ENCODE assay signal across 21 mouse cellular contexts in the genomic region with DNA sequence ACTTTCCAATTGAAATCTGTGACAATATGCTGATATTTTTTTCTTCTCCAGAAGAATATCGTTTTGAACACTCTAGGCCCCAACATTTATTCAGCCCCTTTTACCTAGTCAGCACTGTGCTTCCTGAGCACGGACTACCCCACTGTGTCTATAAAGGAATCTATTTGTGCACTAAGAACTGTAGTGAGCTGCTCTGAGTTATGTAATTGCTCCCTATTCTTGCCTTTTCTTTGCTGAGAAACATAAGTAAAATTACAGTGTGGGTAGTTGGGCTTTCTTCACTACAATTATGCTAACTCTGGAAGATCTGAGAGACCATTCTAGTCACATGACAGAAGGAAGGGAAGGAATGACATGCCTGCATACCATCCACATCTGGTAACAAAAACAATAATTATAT.
DNase-seq lines count a peak whose midpoint lies in the region; ATAC-seq and TF ChIP-seq lines count a peak whose summit lies in the region.
"Had no signal": no experiment of that assay in that cellular context is flagged by ENCODE, and none has a peak within 500 bp of the region (broad histone marks: within the 10 kb centered on the region; RNA-seq: fewer than 3 reads in every experiment).

No protein-coding gene starts in this region.

- no peak overlapping the region for H3K27ac ChIP-seq in embryonic facial prominence, embryonic 14.5 days (replicated peaks; ENCODE audit: low read depth, low read length)
- no peak overlapping the region for H3K27ac ChIP-seq in embryonic facial prominence, embryonic 10.5 days (replicated peaks)
- H3K27ac ChIP-seq in left cerebral cortex, adult 2 months = 0 out of 2 replicates have a peak overlapping the region, but pooled peaks have one; percentile 9
- H3K27ac ChIP-seq: embryonic facial prominence, embryonic 12.5 days; embryonic facial prominence, embryonic 15.5 days; forebrain, embryonic 13.5 days; forebrain, embryonic 15.5 days had no signal

- H3K9me3 ChIP-seq in embryonic facial prominence, embryonic 14.5 days (ENCODE audit: control insufficient read depth, low read length) = no peaks in the 10 kb centered on the region
- no peaks in the 10 kb centered on the region for H3K9me3 ChIP-seq in embryonic facial prominence, embryonic 10.5 days
- H3K9me3 ChIP-seq: embryonic facial prominence, embryonic 12.5 days; embryonic facial prominence, embryonic 15.5 days; forebrain, embryonic 13.5 days; forebrain, embryonic 15.5 days had no signal

- DNase-seq in embryonic facial prominence, embryonic 14.5 days (ENCODE audit: low spot score) = peak; percentile 16
- DNase-seq in embryonic facial prominence, embryonic 10.5 days (ENCODE audit: low spot score) = no peak
- DNase-seq in left cerebral cortex, adult 2 months (ENCODE audit: extremely low spot score in 1 of 2, low spot score in 2 of 2) = no peak
- no peak for DNase-seq in left cerebral cortex, adult 18-20 months (ENCODE audit: low spot score in 2 of 2)
- peak; percentile 3 for DNase-seq in 3T3-L1 (ENCODE audit: low read depth, low spot score)
- peak; percentile 35 for DNase-seq in telencephalon, adult 2 months (ENCODE audit: low read depth, low spot score)
- no peak for DNase-seq in embryo, embryonic 11 days
- DNase-seq: adrenal gland, adult 2 months; adrenal gland, postnatal 10 days; adrenal gland, postnatal 25 days; cerebellum, adult 11-12 months; cerebellum, adult 2 months; cerebellum, adult 9-10 months; cerebellum, postnatal 10 days; cerebellum, postnatal 25 days; forebrain, postnatal 0 days had no signal

- no peaks in the 10 kb centered on the region for H3K27me3 ChIP-seq in embryonic facial prominence, embryonic 14.5 days (replicated peaks; ENCODE audit: control insufficient read depth, insufficient read depth, low read length)
- H3K27me3 ChIP-seq in embryonic facial prominence, embryonic 10.5 days (replicated peaks; ENCODE audit: low read depth, poor library complexity, severe bottlenecking) = no peaks in the 10 kb centered on the region
- H3K27me3 ChIP-seq: embryonic facial prominence, embryonic 12.5 days; embryonic facial prominence, embryonic 15.5 days; forebrain, embryonic 13.5 days; forebrain, embryonic 15.5 days had no signal

- no peak overlapping the region for H3K4me3 ChIP-seq in embryonic facial prominence, embryonic 14.5 days (ENCODE audit: low read depth, low read length)
- no peak overlapping the region for H3K4me3 ChIP-seq in embryonic facial prominence, embryonic 10.5 days
- H3K4me3 ChIP-seq in left cerebral cortex, adult 2 months = no peak overlapping the region
- H3K4me3 ChIP-seq: embryonic facial prominence, embryonic 12.5 days; embryonic facial prominence, embryonic 15.5 days; erythroblast, embryonic 14.5 days; forebrain, embryonic 13.5 days; forebrain, embryonic 15.5 days had no signal

- ATAC-seq in embryonic facial prominence, embryonic 14.5 days (ENCODE audit: low read depth) = peak; percentile 37; the same call in 1 of the 2 replicates
- ATAC-seq: forebrain, embryonic 13.5 days; forebrain, embryonic 15.5 days; forebrain, postnatal 0 days had no signal

- no peak overlapping the region for H3K4me2 ChIP-seq in embryonic facial prominence, embryonic 14.5 days (ENCODE audit: low read depth, low read length)
- H3K4me2 ChIP-seq: embryonic facial prominence, embryonic 12.5 days; embryonic facial prominence, embryonic 15.5 days; forebrain, embryonic 13.5 days; forebrain, embryonic 15.5 days had no signal

- H3K4me1 ChIP-seq in embryonic facial prominence, embryonic 14.5 days (ENCODE audit: control insufficient read depth, insufficient read depth, low read length) = no peaks in the 10 kb centered on the region
- H3K4me1 ChIP-seq in embryonic facial prominence, embryonic 10.5 days = no peaks in the 10 kb centered on the region
- H3K4me1 ChIP-seq: embryonic facial prominence, embryonic 12.5 days; embryonic facial prominence, embryonic 15.5 days; forebrain, embryonic 13.5 days; forebrain, embryonic 15.5 days had no signal

- WGBS in embryonic facial prominence, embryonic 14.5 days = 74% methylated on average over 2 of the region's 2 CpGs
- 87% methylated on average over 2 of the region's 2 CpGs for WGBS in embryonic facial prominence, embryonic 10.5 days

- H3K36me3 ChIP-seq in embryonic facial prominence, embryonic 14.5 days (ENCODE audit: control insufficient read depth, insufficient read depth, low read length) = no peaks in the 10 kb centered on the region
- no peaks in the 10 kb centered on the region for H3K36me3 ChIP-seq in embryonic facial prominence, embryonic 10.5 days (replicated peaks)
- H3K36me3 ChIP-seq: embryonic facial prominence, embryonic 12.5 days; embryonic facial prominence, embryonic 15.5 days; forebrain, embryonic 15.5 days had no signal

- no peak overlapping the region for H3K9ac ChIP-seq in embryonic facial prominence, embryonic 14.5 days (ENCODE audit: low read depth, low read length)
- H3K9ac ChIP-seq: embryonic facial prominence, embryonic 12.5 days; embryonic facial prominence, embryonic 15.5 days; forebrain, embryonic 13.5 days; forebrain, embryonic 15.5 days; forebrain, postnatal 0 days had no signal

- intact Hi-C loops in left cerebral cortex, adult 2 months (cut with DNase I) = no loop called here

- TF ChIP-seq CTCF in left cerebral cortex, adult 2 months (IDR thresholded peaks at IDR 0.05) = no peak

Comparison
In these comparisons a context has a peak if more than half of its experiments do, and no peak if none do; other contexts are left out.
1. DNase-seq: peak in embryonic facial prominence, embryonic 14.5 days (single experiment), 3T3-L1 (single experiment) and telencephalon, adult 2 months (single experiment); none in embryonic facial prominence, embryonic 10.5 days (single experiment), left cerebral cortex, adult 2 months (0 of 2), left cerebral cortex, adult 18-20 months (0 of 2) and embryo, embryonic 11 days (single experiment).